Mouse (Mus musculus) kidney, embryonic 16.5 days (tissue): ENCODE measurements at regions not wholly inside any gene's neighbourhood (a gene's known extent, or its start where the extent isn't known, plus 50 kb on each side); places are given as distances from the start of the nearest gene placed in this dataset.

Experiments
- ATAC-seq: fragments of 200-750 bp; cut with Nextera tagmentation; 2 replicates; pipeline ENCODE4 v1.8.0; 2017; ENCODE audit warnings: moderate TSS enrichment; ENCODE audit not compliant: low FRiP score, low TSS enrichment
- H3K27ac ChIP-seq: fragments of 300-500 bp; sonication (generic); 2 replicates; pipeline ENCODE4 v1.5.1; 2014; ENCODE audit warnings: low read length
- H3K27me3 ChIP-seq: fragments of 300-500 bp; sonication (generic); 2 replicates; pipeline ENCODE4 v1.6.1; 2014; ENCODE audit warnings: low read length, control low read depth, mixed read lengths; ENCODE audit not compliant: insufficient read depth
- H3K36me3 ChIP-seq: fragments of 300-500 bp; sonication (generic); 2 replicates; pipeline ENCODE4 v1.6.1; 2014; ENCODE audit warnings: low read length, control low read depth, mixed read lengths; ENCODE audit not compliant: insufficient read depth
- H3K4me1 ChIP-seq: fragments of 300-500 bp; sonication (generic); 2 replicates; pipeline ENCODE4 v1.6.1; 2014; ENCODE audit warnings: low read length, control low read depth, mixed read lengths; ENCODE audit not compliant: insufficient read depth
- H3K4me2 ChIP-seq: fragments of 300-500 bp; sonication (generic); replicated peaks from 2 replicates; pipeline ENCODE4 v1.6.1; 2014; ENCODE audit warnings: low read depth, low read length
- H3K4me3 ChIP-seq: fragments of 300-500 bp; sonication (generic); 2 replicates; pipeline ENCODE4 v1.5.1; 2014; ENCODE audit warnings: mild to moderate bottlenecking, low read length
- H3K9ac ChIP-seq: fragments of 300-500 bp; sonication (generic); replicated peaks from 2 replicates; pipeline ENCODE4 v1.6.1; 2014; ENCODE audit warnings: low read length
- H3K9me3 ChIP-seq: fragments of 300-500 bp; sonication (generic); 2 replicates; pipeline ENCODE4 v1.6.1; 2016; ENCODE audit warnings: low read length, control low read depth
- WGBS: fragments of 180-500 bp; shearing (Covaris S2); extraction: QIAGEN DNeasy Blood & Tissue Kit; methylation state at CpG from one replicate; pipeline ENCODE4 v1.1.7; 2014; 5-methylcytosine and 5-hydroxymethylcytosine counted together

GRCm38 (mm10) chr2:167860457-167861177, 71.2 kb upstream of the Ptpn1 start:
- H3K9me3 ChIP-seq, result no peaks in the 10 kb centered on the region
- no peak overlapping the region for H3K4me3 ChIP-seq
- 53% methylated on average over 10 of the region's 10 CpGs for WGBS
- peak; percentile 62 for ATAC-seq
- peak overlapping the region; percentile 26 for H3K27ac ChIP-seq
- no peaks in the 10 kb centered on the region for H3K36me3 ChIP-seq
- H3K4me2 ChIP-seq, result no peak overlapping the region
- H3K4me1 ChIP-seq, result peaks cover 33% of the 10 kb centered on the region
- H3K9ac ChIP-seq, result 0 out of 2 replicates have a peak overlapping the region, but pooled peaks have one; percentile 5
- no peaks in the 10 kb centered on the region for H3K27me3 ChIP-seq

DNA sequence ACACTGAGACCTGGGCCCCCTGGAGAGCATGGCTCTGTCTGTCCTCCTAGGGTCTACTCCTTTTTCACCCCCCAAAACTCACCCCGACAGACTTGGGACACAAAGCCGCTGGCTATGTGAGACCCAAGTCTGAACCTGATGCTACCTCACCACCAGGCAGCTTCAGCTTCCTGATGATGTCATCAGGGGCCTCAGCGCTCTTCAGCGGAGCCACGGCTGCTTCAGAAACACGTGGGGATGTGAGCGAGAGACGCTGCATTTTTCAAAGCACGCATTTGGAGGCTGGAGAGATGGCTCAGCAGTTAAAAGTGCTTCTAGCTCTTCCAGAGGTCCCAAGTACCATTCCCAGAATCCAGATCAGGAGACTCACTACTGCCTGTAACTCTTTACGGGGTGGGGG, 72.3 kb upstream of the Ptpn1 start:
- Histone ChIP-seq H3K9me3 (no peaks in the 10 kb centered on the region), H3K4me2 (no peak overlapping the region), H3K9ac (no peak overlapping the region), H3K4me1 (peaks cover 29% of the 10 kb centered on the region), H3K27ac (no peak overlapping the region), H3K27me3 (no peaks in the 10 kb centered on the region), H3K36me3 (no peaks in the 10 kb centered on the region), H3K4me3 (no peak overlapping the region)
- 56% methylated on average over 10 of the region's 10 CpGs for WGBS
- no peak for ATAC-seq

DNA sequence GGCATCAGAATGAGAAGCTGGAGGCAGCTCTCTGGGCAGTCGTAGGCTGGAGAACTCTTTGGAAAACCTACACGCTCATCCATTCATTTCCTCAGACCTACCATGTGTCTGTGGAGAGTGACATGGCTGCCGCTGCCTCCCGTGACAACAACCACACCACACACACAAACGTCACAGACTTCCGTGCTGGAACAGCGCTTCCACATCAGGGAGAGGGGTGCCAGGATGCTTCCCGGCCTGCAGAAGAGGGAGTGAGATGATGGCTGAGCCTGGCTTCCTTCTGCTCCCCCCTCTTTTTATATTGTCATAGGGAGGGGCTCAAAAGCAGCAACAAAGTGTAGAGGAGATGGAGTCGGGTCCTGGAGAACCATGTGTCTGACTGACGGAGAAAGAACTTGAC, 73.5 kb upstream of the Ptpn1 start:
- ATAC-seq, result no peak
- Histone ChIP-seq H3K9ac (no peak overlapping the region; the same call in 1 of the 2 replicates), H3K4me1 (peaks cover 24% of the 10 kb centered on the region), H3K36me3 (no peaks in the 10 kb centered on the region), H3K27me3 (no peaks in the 10 kb centered on the region), H3K4me2 (no peak overlapping the region), H3K27ac (no peak overlapping the region), H3K4me3 (no peak overlapping the region), H3K9me3 (no peaks in the 10 kb centered on the region)
- 54% methylated on average over 10 of the region's 10 CpGs for WGBS

GRCm38 (mm10) chr2:167857911-167858310, 73.9 kb upstream of the Ptpn1 start:
- Histone ChIP-seq H3K9ac (no peak overlapping the region; the same call in 1 of the 2 replicates), H3K36me3 (no peaks in the 10 kb centered on the region), H3K27me3 (no peaks in the 10 kb centered on the region), H3K9me3 (no peaks in the 10 kb centered on the region), H3K4me2 (no peak overlapping the region), H3K27ac (no peak overlapping the region), H3K4me1 (peaks cover 29% of the 10 kb centered on the region), H3K4me3 (no peak overlapping the region)
- 48% methylated on average over 8 of the region's 8 CpGs for WGBS
- no peak for ATAC-seq

DNA sequence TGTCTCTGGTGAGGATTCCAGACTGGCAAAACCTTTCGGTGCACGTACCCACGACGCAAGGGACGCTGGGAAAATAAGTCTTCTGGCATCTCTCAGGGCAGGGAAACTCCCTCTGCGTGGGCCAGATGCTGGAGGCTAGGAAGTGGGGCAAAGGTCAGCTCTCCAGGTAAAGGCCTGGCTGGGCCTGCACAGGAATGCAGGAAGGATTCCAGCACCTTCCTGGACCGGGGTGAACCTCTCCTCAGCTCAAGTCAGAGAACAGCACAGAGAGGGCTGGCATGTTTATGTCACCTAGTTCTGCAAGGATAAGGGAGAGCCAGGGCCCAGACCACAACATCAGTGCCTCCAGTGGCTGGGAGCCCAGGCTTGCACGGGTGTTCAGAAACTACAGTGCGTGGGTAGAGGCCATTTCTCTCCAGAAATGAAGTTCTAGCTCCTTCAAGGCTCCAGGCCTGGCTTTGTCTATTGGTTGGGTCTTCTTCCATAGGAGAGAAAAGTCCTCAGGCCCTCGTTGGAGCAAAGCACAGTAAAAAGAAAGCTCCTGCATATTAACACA, 74.9 kb upstream of the Ptpn1 start:
- ATAC-seq, result no peak
- no peak overlapping the region for H3K4me2 ChIP-seq
- no peaks in the 10 kb centered on the region for H3K9me3 ChIP-seq
- 67% methylated on average over 10 of the region's 10 CpGs for WGBS
- H3K36me3 ChIP-seq, result no peaks in the 10 kb centered on the region
- no peaks in the 10 kb centered on the region for H3K27me3 ChIP-seq
- no peak overlapping the region for H3K9ac ChIP-seq
- H3K27ac ChIP-seq, result no peak overlapping the region
- peaks cover 38% of the 10 kb centered on the region for H3K4me1 ChIP-seq
- H3K4me3 ChIP-seq, result no peak overlapping the region

DNA sequence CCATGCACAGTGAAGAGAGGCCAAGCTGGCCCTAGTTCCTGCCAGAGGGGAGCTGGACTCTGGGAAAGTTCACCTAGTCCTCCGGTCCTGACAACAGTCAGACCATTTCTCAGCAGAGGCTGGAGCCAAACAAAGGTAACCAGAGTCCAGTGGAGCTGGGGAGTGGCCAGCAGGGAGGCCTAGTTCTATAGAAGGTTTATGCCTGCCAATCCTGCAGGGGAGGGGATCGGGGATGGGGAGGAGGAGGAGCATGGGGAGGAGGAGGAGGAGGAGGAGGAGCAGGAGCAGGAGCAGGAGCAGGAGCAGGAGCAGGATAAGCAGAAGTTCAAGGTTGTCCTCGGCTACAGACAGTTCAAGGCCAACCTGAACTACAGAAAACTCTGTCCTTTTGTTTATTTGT, 75.8 kb upstream of the Ptpn1 start:
- Histone ChIP-seq H3K4me1 (peaks cover 48% of the 10 kb centered on the region), H3K27me3 (no peaks in the 10 kb centered on the region), H3K27ac (no peak overlapping the region), H3K9me3 (no peaks in the 10 kb centered on the region), H3K4me3 (no peak overlapping the region), H3K4me2 (no peak overlapping the region), H3K9ac (no peak overlapping the region), H3K36me3 (no peaks in the 10 kb centered on the region)
- ATAC-seq, result no peak
- WGBS, result 43% methylated on average over 3 of the region's 3 CpGs

DNA sequence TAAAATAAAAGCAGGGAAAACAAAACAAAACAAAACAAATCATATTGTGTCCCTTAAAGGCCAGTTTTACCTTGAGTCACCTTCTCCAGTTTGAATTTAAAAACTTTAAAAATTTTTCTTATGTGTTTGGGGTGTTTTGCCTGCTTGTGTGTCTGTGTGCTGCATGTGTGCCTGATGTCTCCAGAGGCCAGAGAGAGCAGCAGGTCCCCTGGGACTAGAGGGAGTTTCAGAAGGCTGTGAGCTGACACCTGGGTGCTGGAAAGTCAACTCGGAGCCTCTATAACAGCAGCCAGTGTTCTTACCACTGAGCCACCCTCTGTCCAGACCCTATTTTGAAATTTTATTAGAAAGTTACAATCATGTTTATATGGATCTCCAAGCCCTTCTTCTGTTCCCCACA, 77.8 kb upstream of the Ptpn1 start:
- no peak for ATAC-seq
- no peak overlapping the region for H3K9ac ChIP-seq
- 66% methylated on average over 1 of the region's 1 CpGs for WGBS

DNA sequence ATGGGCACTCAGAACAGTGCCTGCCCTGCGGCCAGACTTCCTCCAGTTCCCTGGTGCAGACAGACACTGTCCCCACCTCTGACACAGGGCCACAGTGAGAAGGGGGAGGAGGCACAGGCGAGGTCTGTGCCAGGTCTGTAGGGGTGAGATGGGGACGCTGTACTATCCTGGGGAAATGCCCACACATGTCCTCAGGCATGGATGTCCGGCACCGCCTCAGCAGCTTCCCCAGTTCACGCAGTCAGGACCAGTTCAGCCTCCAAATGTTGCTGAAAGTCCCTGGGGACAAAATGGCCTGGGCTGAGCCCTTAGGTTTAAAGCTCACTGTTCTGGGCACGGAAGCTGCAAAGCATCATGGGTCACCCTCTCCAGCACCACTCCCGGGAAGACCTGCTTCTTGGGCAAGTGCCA, 78.4 kb upstream of the Ptpn1 start:
- no peak for ATAC-seq
- peaks cover 47% of the 10 kb centered on the region for H3K4me1 ChIP-seq
- no peaks in the 10 kb centered on the region for H3K9me3 ChIP-seq
- 62% methylated on average over 8 of the region's 8 CpGs for WGBS
- no peak overlapping the region for H3K4me2 ChIP-seq
- no peaks in the 10 kb centered on the region for H3K27me3 ChIP-seq
- H3K9ac ChIP-seq, result 0 out of 2 replicates have a peak overlapping the region, but pooled peaks have one; percentile 8
- H3K4me3 ChIP-seq, result no peak overlapping the region
- no peaks in the 10 kb centered on the region for H3K36me3 ChIP-seq
- H3K27ac ChIP-seq, result no peak overlapping the region

More for the DNA sequence above, 77.8 kb upstream of the Ptpn1 start:
- no peaks in the 10 kb centered on the region for H3K9me3 ChIP-seq
- H3K36me3 ChIP-seq, result no peaks in the 10 kb centered on the region
- H3K4me2 ChIP-seq, result no peak overlapping the region
- H3K27ac ChIP-seq, result no peak overlapping the region
- H3K4me3 ChIP-seq, result no peak overlapping the region
- H3K4me1 ChIP-seq, result peaks cover 46% of the 10 kb centered on the region
- H3K27me3 ChIP-seq, result no peaks in the 10 kb centered on the region

DNA sequence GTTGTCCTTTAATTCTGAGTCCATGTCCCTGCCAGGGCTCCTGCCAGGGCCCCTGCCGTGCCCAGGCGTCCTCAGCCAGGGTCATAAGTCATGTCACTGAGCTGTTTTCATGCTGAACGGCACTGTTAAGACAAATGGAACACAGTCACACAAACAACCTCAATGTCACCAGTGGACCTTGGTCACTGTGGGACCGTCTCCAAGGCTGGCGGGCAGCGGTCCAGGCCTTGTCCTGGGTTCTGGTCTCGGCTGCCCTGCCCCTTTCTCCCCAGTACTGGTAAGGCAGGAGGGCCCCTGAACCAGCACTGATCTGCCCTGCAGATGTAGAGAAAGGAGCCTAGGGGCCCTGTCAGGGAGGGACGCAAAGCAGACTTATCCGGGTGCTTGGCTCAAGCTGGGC, 79.3 kb upstream of the Ptpn1 start:
- H3K4me3 ChIP-seq, result no peak overlapping the region
- no peak overlapping the region for H3K27ac ChIP-seq
- no peaks in the 10 kb centered on the region for H3K27me3 ChIP-seq
- no peak for ATAC-seq
- H3K9ac ChIP-seq, result 0 out of 2 replicates have a peak overlapping the region, but pooled peaks have one; percentile 8
- 66% methylated on average over 9 of the region's 9 CpGs for WGBS
- no peak overlapping the region for H3K4me2 ChIP-seq
- H3K9me3 ChIP-seq, result no peaks in the 10 kb centered on the region
- H3K4me1 ChIP-seq, result peaks cover 41% of the 10 kb centered on the region
- H3K36me3 ChIP-seq, result no peaks in the 10 kb centered on the region

DNA sequence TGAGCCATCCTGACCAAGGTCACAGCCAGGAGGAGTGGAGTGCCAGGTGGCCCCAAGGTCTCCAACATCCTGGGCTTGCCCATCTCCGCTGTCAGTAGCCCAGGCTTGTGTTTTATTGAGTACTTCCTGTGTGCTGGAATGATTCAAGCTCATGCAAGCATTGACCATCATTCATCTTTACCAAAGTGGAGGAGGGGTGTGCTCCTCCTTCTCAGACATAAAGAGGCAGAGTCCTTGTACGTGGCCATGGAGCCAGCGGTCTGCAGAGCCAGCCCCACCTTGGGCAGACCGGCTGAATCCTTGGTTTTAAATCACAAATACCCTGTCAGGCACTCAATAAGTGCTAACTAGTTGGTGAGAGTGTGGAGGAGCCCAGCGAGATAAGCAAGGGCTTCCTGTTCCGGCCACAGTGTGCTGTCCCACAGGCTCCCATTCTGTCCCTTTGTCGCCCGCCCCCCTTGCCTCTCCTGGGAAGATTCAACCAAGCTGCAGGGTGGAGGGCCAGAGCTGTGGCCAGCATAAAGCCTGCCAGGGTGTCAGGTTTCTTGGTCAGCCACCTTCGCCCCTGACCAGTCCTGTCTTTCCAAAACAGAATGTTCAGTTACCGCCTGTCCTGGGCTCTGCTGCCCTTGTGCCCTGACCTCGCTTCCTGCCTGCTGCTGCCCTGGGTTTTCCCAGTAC, 80.5 kb upstream of the Ptpn1 start:
- Histone ChIP-seq H3K4me1 (peaks cover 35% of the 10 kb centered on the region), H3K27me3 (no peaks in the 10 kb centered on the region), H3K36me3 (no peaks in the 10 kb centered on the region), H3K9ac (0 out of 2 replicates have a peak overlapping the region, but pooled peaks have one; percentile 25), H3K9me3 (no peaks in the 10 kb centered on the region), H3K4me3 (no peak overlapping the region), H3K4me2 (no peak overlapping the region), H3K27ac (peak overlapping the region; percentile 40)
- WGBS, result 16% methylated on average over 11 of the region's 11 CpGs
- peak; percentile 46 for ATAC-seq
